Mouse (Mus musculus) brain, embryonic 14.5 days (tissue): ENCODE measurements around the gene Gtf2a1. TPM values are rescaled to one million over a fixed set of nuclear protein-coding genes. Genes with fewer than 3 reads are reported as not detected.
A peak's percentile ranks its signal among the peaks of the same experiment; 100 is the strongest.
"Not testable (repeated sequence)": the region's sequence is repeated elsewhere in the genome, so short reads cannot be mapped to it uniquely, and the experiment has no call there.

ENCODE experiments used
- DNase-seq: peaks from one replicate; pipeline ENCODE4 v3.0.0-alpha.2; 2011; ENCODE audit warnings: low read depth
- CTCF ChIP-seq: fragments of 200-500 bp; IDR thresholded peaks from 2 replicates; pipeline ENCODE4 v1.5.1; 2012; ENCODE audit warnings: inconsistent platforms, mild to moderate bottlenecking, moderate library complexity, borderline replicate concordance; ENCODE audit not compliant: insufficient read depth, insufficient read length; ENCODE audit errors: extremely low read depth
- POLR2A ChIP-seq: fragments of 200-500 bp; IDR thresholded peaks from 2 replicates; pipeline ENCODE4 v1.6.1; 2012; ENCODE audit warnings: mild to moderate bottlenecking, inconsistent platforms, borderline replicate concordance; ENCODE audit not compliant: poor library complexity, insufficient read depth, insufficient read length, severe bottlenecking; ENCODE audit errors: extremely low read depth
- polyA plus RNA-seq: library from polyadenylated mRNA; depleted of rRNA; stranded (reverse); fragments of >200 nt; gene quantifications from 2 replicates; pipeline ENCODE4 v1.2.3, GENCODE M21; 2012

Gene Gtf2a1
- polyA plus RNA-seq, 1 experiment: 35.5 TPM

DNA sequence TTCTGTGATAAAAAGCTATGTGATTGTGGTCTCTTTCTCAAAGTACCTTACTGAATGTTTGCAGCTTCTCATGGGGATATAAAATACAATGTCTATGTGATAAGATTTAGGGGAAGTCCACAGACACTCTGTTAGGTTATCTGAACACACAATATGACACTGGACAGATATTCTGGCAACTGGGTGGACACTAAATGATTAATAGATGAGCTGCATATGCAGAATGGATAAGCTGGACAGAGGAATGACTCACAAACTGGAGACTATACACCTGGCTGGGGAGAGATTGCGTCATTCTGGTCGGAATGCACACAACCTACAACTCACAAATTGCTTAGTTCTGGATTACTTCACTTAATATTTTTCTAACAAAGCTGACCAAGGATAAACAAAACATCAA is 10.6 kb downstream of the Gtf2a1 start:
- no peak for DNase-seq
- TF ChIP-seq CTCF (no peak), POLR2A (no peak)

DNA sequence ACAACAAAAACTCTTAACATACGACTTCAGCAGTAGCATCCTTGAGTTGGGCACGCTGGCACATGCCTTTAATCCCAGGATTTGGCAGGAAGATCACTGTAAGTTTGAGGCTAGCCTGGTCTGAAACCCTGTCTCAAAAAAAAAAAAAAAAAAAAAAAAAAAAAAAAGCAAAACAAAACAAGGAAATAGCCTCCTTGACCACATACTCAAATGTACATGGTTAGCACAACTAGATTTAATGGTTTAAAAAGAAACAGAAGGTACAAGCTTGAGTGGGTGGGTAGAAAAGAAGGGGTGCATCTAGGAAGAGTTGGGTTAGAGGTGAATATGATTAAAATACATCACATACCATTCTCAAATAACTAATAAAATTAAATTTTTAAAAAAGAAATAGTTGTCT is 18.6 kb downstream of the Gtf2a1 start:
- TF ChIP-seq POLR2A (no peak), CTCF (no peak)

DNA sequence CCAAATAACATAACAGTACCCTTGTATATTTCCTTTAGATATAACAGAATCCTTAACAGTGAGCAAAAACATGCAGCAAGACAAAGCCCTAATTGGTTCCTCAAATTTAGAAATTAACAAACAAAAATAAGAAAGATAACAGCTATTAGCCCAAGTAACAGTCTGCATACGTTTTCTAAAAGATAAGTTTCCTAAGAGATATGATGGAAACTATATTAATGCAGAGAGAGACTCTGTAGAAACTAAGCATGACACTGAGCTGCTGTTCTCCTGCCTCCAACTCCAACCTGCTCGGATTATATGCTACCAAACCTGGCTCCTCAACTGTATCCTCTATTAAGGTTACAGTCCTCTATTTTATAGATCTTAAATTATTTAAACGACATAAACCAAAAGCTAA is 21.0 kb downstream of the Gtf2a1 start:
- no peak for DNase-seq
- TF ChIP-seq CTCF (no peak), POLR2A (no peak)

More for the DNA sequence above, 18.6 kb downstream of the Gtf2a1 start:
- no peak for DNase-seq

DNA sequence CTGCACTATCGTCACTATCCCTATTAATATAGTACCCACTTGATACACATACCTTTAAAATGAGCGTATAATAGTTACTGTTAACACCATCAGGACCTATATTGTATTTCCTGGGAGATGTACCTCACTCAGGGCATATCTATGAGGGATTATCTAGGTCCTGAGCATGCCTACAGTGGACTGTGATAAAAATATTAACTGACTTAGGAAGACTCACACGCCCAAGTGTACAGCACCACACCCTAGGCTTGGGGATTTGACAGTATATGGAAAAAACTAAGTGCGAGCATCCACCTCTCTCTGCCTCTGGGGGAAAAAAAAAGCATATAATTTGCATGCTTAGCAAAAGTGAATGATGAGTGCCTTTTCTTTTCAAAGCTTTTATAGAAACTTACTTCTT is 23.1 kb downstream of the Gtf2a1 start:
- DNase-seq: no peak
- TF ChIP-seq CTCF (no peak), POLR2A (no peak)

- not testable (repeated sequence) for DNase-seq
These were observed 32.1 kb downstream of the Gtf2a1 start for GRCm38 (mm10) chr12:91558152-91558551.

GRCm38 (mm10) chr12:91557358-91558005 is 32.8 kb downstream of the Gtf2a1 start:
- not testable (repeated sequence) for DNase-seq

DNA sequence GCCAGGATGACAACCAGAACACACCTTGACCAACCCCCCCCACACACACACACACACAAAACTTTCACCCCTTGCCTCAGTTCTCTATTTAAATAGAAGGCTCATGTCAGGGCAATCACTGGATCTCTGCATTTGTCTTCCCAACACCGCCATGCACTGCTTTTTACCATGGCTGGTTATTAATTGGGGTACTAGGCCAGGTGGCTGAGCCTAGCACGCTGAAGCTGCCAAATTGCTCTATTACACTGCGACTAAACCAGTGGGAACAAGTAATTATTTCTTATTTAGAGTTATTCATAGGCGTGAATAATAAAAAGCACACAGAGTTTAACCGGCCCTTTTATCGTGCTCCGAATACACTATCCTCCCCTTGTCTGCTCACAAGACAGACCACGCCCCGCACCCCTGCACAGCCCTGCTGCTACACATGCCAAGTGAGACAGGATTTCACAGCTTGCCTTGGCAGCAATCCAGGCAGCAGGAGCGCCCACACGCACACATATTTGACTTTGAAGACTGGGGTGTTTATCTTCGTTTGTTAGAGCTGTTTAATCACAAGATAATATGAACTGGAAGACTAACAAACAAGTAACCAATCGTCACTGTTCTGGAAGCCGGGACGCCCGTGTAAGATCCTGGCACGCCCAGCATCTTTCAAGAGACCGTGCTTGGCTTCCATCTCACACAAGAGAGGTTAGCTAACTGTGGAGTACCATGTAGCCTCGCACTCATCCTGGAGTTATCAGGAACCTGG is 38.3 kb downstream of the Gtf2a1 start:
- TF ChIP-seq CTCF: no peak
- TF ChIP-seq POLR2A: no peak
- peak; percentile 98 for DNase-seq

- TF ChIP-seq POLR2A (no peak), CTCF (no peak)
- peak; percentile 69 for DNase-seq
These were observed 40.8 kb downstream of the Gtf2a1 start for GRCm38 (mm10) chr12:91549471-91549870.

- TF ChIP-seq CTCF (no peak), POLR2A (no peak)
- no peak for DNase-seq
These were observed 50.1 kb downstream of the Gtf2a1 start for GRCm38 (mm10) chr12:91540202-91540601.

DNA sequence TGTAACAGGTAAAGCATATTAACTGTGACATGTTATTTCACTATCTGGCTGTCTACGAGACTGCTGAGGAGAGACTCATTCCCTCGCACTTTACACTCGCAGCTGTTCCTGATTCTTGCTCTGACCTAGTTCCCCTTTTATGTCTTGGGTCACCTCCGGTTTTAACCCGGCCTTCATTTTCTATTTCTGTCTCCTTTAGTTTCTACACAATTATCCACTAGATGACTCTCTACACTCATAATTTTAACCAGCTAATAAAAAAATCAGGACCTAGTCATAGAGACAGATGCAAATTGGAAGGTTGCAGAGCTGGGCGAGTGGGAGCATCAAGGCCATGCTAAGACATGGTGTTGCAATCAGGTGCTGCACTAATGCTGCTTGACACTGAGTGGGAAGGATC is 55.8 kb downstream of the Gtf2a1 start:
- no peak for DNase-seq
- no peak for TF ChIP-seq POLR2A
- TF ChIP-seq CTCF: no peak

DNA sequence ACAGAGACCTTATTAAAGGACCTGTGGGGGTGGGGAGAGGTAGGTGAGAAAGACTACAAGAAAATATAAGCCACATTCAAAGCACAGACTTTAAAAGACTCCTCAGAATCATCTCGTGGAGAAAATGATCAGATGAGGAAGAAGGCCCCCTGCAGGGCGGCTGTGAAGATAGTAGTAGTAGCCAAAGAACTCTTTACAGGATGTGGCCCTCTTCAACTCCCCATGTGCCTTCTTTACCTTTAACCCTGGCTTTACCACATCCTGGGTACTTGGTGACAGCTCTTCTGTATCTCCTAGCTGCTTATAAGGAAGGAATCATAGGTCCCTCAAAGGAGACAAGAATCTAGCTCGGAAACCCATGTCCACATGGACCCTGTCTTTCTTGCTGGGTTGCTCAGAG is 66.7 kb downstream of the Gtf2a1 start:
- TF ChIP-seq POLR2A: no peak
- TF ChIP-seq CTCF: no peak
- DNase-seq: no peak

DNA sequence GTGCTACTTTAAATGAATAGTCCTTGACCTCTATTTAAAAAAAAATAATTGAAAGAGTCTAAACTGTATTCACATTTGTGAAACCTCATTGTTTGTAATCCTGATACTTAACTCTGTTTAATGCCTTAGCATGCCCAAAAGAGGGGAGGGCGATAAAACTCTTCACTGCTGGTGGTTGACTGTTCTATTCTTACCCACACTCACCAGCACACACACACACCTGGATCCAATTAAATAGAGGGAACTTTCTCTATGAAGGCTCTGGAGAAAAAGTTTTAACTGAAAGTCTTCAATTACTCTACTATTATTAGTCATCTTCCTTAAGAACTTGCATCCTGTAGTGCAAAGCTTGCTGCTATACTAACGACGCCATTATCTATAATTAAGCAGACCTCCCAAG is 72.5 kb downstream of the Gtf2a1 start:
- DNase-seq: no peak
- TF ChIP-seq POLR2A (no peak), CTCF (no peak)
